Mouse (Mus musculus) gastrocnemius, postnatal 25 days (tissue): ENCODE measurements around the gene Arfgap1. TPM values are rescaled to one million over a fixed set of nuclear protein-coding genes. Genes with fewer than 3 reads are reported as not detected.
A peak's percentile ranks its signal among the peaks of the same experiment; 100 is the strongest.

Experiments
- DNase-seq: peaks from one replicate; pipeline ENCODE4 v3.0.0; 2022
- long read RNA-seq, 2 experiments: library from polyadenylated mRNA; stranded (forward); transcript quantifications; one replicate each; pipeline ENCODE4 v2.0.0; 2021
- total RNA-seq, 2 experiments: library from RNA; stranded (reverse); gene quantifications; 1 replicate in 1 of 2; 2 replicates in 1 of 2; pipeline ENCODE4 v1.2.3; 2021

Gene Arfgap1
- total RNA-seq, result 10 to 100 TPM; 26.6 to 33.7 TPM
- long read RNA-seq, experiment 1, transcript Arfgap1-201 (14 exons, 2,714 nt), result major isoform, 14 of 27 reads
- long read RNA-seq, experiment 1, partial matches to known transcripts, result 1 of 27 reads
- long read RNA-seq, experiment 1, other reads (novel, unspliced or antisense), result 12 of 27 reads
- long read RNA-seq, experiment 2, transcript Arfgap1-201 (14 exons, 2,714 nt), result major isoform, 21 of 42 reads
- long read RNA-seq, experiment 2, partial matches to known transcripts, result 1 of 42 reads
- long read RNA-seq, experiment 2, other reads (novel, unspliced or antisense), result 18 of 42 reads

DNA sequence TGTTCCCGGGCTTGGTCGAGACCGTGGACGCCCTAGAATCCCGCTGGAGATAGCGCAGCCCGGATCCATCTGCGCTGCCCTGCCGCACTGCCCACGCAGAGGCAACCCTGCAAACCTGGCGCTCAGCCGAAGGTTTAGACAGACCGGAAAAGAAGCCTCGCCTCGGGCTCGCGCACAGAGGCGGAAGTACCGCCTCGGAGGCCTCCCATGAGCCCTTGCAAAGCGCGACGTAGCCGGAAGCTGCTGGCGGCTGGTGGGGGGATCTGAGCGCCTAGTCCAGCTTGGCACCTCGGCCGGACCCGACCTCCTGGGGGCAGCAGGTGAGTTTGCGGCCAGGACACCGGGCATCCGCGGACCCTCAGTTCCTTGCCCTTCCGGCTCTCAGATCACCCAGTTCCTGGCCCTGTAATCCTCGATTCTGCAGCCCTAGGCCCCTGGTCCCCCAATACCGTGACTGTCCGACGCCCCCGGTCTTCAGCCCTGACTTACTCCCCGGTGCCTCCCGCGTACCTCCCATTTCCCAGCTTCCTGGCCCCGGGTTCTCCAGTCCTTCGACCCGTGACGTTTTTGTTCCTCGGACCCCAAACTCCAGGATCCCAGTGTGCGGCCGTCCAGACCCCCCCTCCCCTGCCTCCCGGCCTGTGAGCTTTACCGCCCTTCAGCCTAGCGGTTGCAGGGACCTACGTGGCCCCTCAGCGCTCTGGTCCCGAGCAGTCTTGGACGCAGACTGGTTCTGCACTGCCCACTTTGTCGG is at the start of gene Arfgap1:
TSS of gene Arfgap1 (plus strand) at position 216 of the 754 bp plus-strand sequence.
- peak; percentile 89 for DNase-seq

DNA sequence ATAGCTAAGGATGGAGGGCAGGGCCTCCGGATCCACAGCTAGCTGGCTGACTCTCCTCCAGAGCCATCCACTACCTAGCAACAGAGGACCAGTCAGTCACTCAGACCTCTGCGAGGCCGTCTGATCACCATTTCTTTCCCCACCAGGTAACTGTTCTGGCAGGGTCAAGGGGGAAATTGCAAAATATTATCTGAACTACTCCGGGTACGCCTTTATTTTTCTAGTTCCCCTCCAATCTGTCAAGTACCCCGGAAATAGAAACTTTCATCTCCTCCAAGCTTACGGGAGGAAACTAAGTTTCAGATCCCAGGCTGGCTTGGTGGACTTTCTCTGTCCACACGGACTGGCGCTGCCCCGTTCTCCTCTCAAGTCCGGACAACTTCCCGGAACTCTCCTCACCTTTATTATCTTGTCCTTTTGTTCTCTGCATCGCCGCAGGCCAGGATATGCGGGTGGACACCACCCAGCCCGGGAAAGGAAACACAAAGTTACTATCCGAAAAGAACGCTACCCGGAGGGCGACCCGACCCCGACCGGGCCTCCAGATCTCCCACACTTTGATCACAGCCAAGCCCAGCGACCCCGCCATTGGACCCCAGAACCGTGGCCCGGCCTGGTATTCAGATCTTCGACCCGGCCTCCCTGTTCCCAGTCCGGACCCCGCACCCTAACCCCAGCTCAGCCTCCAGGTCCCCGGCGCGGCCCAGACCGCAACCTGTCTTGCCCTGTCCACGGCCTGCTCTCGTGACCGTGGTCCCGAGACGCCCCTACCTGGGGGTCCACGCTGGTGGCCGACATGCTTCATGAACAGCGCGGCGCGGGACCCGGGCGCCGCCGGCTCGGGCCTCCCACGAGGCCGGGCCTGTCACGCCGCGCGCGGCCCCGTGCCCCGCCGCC is 46.9 kb upstream of the Arfgap1 start:
- peak; percentile 22 for DNase-seq

DNA sequence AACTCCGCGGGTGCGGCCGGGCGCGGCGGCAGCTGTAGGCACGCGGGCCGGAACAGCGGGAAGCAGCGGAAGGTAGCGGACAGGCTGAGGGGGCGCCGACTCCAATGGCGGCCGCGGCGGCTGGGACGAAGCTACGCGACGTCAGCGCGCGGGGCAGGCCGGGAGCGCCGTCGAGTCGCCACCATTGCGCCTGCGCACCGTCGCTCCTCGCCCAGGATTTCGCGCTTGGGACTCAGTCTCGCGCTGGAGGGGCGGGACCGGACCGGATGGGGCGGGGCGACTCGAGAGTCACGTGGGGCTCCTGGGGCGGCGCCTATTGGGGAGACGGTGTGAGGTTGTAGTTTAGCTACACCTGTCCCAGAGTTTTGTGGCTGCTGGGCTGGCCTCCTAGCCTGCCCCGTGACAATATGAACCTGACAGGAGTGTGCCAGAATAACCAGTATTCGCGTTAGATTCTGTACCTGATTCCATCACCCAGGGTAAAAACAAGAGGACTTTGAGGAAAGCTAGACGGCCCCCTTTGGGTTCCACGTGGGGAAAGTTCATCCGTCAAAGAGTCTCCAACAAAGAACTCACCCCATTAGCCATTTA is 46.1 kb upstream of the Arfgap1 start, which contains the start of gene Ythdf1:
TSS of gene Ythdf1 (minus strand) at position 140 of the 591 bp plus-strand sequence.
- peak; percentile 96 for DNase-seq

DNA sequence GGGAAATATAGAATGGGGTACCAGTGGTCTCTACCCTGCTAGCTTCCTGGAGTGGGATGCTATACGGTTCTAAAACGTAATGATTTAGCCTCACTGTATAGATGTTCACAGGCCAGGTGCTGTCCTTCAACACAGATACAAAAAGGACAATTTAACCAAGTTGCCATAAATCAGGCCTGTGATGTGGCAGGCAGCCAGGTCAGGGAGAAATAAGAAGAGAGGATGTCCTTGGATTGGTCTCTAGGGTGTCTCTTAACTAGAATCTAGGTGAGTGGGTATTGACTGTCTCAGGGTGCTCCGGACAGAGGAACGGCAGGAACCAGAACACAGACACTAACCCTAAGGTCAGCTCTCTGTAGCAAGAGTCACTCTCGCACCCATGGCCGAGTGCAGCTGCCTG is 44.3 kb upstream of the Arfgap1 start:
- DNase-seq, result no peak

DNA sequence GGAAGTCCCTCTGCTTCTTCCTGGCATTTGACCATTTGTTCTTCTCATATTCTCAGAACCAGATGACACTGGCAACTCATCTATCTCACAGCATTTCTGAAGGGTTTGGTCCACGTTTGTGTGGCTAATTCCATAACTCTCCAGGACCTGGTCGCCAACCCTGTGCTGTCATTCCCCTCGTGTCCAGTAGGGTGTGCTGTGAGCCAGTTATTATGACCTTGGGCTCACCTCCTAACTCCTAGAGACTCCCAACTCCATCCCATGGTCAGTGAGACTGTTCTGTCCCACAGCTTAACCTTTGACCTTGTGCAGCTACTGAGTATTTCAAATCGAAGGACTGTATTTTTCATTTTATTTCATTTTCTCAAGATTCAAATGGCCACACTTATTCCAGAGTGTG is 41.8 kb upstream of the Arfgap1 start:
- DNase-seq, result peak; percentile 41

DNA sequence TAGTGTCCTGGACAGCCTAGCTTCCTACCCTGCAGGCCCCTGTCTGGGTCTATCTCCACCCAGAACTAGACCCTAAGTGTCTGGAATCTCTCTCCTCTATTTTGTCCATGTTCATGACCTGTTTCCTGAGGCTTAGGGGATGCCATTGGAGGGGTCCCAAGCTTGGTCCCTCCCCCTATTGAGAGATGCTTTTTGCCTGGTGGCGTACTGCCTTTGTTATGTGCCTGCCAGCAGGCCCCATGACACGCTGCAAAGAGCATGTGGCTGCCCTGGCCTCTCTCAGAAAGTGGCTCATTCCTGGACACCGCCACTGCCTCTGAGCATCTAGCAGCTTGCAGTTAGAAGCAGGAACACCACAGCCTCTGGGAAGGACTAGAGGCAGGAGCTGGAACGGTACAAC is 38.3 kb upstream of the Arfgap1 start, which contains the start of gene Birc7:
TSS of gene Birc7 (plus strand) at position 301 of the 400 bp plus-strand sequence.
- DNase-seq, result no peak

DNA sequence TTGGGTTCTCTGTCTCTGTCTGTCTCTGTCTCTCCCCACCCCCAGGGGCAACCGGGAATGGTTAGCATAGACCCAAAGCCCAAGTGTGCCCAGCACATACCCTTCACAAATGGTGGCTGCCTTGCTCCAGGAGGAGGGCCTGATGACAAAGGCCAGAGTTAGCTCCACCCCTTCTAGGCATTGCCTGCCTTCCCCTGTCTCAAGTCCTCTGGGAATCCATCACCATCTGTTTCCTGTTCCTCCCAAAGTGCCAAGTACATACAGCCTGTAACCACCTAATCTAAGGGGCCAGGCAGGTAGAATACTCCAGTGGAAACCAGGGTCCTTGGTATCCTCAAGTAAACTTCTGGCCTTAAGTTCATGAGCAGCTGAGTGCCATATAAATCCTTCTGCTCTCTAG is 34.6 kb upstream of the Arfgap1 start:
- DNase-seq, result no peak

DNA sequence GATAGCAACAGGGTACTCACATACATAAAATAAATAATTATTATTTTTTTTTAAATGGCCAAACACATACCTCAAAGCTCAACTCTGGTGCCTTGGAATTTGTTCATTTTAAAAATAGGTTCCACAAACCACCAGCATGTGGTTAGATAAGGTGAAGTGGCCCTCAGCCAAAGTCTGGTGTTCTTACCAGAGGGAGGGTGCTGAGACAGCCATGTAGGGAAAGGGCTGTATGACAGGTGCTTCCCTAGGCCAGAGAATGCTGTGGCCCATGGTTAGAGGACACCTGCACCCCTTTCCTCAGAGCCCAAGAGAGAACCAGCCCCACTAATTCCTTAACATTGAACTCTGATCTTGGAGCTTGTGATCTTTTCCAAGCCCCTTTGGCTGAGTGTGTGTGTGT is 26.8 kb upstream of the Arfgap1 start:
- DNase-seq, result no peak

DNA sequence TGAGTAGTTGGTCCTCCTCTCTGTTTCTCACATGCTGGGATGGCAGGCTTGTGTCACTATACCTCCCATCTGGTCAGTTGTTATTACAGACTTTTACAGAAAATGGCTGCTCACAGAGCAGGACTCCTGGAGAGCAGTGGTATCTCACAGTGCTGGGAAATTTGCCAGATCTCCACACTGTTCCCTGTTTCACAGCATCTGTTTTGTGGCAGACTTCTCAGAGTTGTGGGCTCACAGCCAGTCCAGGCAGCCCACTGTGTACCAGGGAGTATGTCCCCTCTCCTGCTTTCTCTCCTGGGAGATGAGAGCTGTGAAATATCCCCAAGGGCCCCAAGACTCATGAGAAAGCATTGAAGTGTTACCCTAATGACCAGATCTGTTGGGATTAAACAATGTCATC is 25.2 kb upstream of the Arfgap1 start:
- DNase-seq, result no peak

DNA sequence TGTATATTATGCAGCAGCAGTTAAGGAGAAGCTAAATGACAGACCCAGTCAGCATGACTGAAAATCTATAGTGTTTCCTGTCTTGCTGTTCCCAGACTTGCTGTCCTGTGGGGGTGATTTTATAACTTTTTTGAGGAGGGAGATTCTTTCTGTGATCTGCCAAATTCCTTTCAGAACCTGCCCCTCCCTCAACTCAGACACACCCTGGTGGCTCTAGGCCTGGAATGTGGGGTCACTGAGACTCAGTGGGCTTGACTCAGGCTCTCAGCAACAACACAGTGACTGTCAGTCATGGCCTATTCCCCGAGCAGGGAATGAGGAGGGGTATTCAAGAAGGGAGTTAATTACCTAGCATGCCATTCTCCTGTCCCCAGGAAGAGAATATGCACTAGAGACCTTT is 17.1 kb upstream of the Arfgap1 start:
- no peak for DNase-seq

DNA sequence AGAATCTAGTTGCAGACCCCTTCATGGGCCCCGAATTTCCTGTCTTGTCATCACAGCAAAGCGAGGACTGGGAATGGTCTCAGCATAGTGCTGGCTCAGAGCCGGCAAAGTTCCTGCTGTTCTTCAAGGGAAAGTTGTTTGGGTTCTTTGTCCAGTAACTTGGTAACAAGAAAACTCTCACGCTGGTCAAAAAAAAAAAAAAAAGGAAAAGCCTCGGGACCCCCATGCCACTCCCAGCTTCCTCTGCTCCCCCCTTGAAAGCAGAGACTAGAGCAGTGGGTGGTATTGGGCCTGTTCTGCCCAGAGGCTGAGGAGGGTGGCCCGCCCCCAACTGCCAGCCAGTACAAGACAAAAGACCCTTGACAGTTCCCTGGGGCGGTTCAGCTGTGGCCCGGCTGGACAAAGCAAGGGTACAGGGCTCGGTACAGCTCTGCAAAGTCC is 14.3 kb upstream of the Arfgap1 start:
- DNase-seq, result no peak

DNA sequence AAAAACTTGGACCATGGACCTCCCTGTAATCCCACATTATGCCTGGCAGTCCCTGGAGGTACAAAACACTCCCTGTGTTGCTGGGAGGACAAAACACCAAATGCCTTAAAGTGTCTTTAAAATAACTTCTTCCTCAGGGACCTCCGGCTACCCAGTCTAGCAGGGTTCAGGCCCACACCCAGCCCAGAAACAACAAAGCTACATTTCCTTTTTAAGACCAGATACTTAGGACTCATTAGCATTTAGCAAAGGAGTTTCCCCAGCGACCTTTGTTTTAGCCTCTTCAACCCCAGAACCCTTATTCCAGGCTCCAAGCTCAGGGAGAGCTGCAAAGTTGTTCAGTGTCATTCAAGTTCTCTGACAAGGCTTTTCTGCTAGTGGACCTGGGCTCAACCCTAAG is 13.4 kb upstream of the Arfgap1 start:
- DNase-seq, result no peak

DNA sequence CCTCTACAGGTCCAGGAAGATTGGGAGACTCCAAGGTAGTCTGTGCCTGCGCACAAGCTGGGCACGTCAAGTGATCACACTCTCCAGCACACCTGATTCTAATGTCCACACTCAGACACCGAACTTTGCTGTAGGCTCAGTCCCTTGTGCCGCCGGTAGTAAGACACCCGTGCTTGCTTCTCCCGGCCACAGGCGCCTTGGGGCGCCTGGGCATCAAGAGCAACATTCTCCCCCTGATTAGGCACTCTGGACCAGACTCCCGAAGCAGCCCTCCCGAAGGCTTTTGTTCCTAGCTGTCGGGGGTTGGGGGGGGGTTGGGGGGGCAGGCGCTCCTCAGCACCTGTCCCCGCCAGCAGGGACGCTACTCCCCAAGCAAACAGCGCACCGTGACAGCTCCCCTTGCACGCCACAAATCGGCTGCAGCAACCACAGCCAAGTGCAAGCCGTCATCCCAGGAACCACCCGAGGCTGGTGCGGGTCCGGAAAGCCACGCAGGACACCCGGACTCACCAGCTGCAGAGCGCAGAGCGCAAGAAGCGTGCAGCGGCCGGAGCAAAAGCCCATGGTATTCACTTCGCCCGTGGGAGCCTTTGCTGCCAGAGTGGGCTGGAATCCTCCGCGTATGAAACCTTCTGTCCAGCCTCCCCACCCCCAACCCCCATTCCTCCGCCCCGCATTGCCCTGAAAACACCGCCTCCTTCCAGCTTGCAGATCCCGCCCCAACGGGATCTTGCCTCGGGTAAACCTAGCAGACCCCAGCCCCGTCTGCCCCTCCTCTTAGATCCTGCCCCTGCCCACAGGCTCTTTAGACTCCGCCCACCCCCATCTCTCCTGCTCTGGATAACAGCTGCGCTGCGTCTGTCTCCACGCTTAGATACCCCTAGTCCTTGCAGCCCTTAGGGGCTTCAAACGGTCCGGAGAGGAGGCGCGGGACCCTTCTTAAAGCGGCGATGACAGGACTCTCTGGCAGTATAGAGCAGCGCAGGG is 12.7 kb upstream of the Arfgap1 start, which contains the start of gene Nkain4:
TSS of gene Nkain4 (minus strand) at position 639 of the 987 bp plus-strand sequence.
- DNase-seq, result no peak

DNA sequence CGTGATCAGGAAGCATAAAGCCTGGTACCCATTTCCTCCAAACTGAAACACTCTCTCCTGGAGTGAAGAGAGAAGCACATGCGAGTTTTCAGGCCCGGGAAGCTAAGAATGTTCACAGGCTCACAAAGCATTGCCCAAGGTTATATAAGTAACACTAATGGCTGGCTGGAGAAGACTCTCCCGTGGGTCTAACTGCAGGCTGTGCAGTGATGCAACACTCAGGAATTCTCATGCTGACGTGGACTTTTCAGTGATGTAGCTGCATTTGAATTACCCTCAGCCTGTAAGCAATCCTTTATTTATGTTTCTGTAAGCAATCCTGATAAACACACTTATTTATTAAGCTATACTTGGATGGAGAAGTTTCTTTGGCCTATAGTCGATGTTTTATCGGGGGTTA is 7.4 kb upstream of the Arfgap1 start:
- DNase-seq, result no peak

DNA sequence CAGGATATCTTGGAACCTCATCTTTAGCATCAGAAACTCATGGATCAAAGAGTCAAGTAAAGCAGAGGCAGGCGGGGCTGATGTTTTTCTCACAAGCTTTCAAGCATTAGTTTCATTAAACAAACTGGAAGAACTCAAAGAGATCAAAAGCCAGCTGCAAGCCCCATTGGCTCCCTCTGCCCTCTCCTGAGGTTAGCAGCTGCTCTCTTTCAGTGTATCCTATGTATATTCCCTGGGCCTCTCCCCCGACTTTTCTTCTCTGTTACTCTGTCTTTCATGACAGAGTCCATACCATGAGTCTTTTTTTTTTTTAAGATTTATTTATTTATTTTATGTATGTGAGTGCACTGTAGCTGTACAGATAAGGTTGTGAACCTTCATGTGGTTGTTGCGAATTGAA is 6.8 kb upstream of the Arfgap1 start:
- no peak for DNase-seq

DNA sequence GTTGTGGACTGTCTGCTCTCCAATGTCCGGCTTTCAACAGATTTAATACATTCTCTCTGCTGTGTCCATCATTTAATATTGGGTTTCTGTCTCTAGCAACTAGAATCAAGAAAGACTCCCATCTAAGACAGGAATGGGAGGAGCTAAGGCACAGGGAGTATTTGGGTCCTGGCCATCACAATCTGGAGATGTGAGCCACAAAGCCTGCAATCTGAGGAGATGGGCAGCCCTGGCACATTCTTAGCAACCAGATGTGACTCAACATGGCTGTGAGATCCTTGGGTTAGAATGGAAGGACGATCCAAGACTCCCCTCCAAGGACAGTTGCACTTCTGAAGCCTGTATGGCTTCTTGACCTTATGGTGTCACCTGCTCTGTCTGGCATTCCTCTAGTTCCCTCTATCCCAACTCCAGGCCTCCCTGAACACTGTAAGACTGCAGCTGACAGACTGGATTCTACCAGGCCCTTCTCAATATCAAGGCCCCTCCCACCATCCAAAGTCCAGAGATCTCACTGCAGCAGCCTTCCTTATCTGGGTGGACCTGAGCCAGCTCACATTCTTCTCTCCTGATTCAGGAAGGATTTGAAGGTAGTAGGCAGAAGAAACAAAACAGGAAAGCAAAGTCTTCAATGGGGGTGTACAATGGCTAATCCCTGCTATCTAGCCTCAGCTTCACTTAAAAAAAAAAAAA is 4.3 kb upstream of the Arfgap1 start:
- DNase-seq, result no peak

DNA sequence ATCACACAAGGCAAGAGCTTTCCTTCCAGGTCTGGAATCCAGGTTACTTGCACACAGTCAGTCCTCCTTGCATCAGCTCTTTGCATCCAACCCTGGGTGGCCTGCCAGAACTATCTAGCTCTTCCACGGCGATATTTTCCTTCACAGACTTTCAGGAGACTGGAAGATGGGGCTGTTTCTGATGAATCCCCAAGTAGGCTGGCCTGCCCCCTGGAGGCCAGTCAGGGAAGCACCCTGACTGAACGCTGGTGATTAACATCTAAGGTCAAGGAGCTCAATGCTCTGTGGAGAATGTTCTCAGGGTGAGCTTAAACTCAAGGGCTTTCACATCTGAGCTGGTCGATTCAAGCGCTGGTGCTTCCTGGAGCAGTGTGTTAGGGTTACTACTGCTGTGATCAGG is 3.1 kb upstream of the Arfgap1 start:
- DNase-seq, result peak; percentile 45

DNA sequence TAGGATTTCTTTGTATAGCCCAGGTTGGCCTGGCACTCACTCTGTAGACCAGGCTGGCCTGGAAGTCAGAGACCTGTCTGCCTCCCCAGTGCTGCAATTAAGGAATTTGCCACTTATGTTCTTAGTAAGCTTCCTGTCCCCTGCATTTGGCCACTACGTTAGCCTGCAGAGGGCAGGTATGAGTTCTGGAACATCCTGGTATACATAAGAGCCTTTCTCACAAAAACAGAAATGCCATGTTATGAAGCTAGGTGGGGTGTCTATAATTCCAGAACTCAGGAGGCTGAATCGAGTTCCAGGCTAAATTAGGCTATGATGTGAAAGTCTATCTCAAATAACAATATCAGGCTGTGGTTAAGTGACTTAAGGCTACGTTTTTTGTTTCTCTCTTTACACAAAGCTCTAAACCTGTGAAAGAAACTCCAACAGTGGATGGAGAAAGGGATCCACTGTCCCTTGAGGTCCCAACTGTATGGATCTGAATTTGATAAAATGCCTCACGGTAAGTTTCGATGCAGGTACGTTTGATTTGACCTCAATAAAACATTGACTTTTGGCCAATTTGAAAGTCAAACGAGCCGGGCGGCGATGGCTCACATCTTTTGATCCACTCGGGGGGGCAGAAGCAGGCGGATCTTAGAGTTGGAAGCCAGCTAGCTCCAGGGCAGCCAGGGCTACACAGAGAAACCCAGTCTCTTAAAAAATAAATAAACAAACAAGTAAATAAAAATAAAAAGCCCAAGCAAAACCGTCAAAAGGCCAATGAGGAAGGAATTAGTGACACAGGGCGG is 738 bp upstream of the Arfgap1 start:
- DNase-seq, result no peak

DNA sequence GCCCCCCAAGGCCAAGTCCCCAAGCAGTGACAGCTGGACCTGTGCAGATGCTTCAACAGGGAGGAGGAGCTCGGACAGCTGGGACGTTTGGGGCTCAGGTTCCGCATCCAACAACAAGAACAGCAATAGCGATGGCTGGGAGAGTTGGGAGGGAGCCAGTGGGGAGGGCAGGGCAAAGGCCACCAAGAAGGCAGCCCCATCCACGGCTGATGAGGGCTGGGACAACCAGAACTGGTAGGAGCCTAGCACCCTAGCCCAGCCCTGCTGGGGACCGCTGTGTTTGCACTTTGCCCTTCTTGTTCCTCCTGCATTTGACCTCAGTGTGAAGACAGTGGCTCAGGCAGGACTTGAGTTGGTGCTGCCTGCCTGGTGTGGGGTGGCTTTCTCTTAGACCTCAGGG is 14.1 kb downstream of the Arfgap1 start:
- DNase-seq, result no peak
